Mouse (Mus musculus) embryonic facial prominence, embryonic 12.5 days (tissue): Measurements from ENCODE around the gene Ebi3. TPM values are rescaled to one million over a fixed set of nuclear protein-coding genes. Genes with fewer than 3 reads are reported as not detected.

Source experiments
- ATAC-seq: fragments of 200-750 bp; cut with Nextera tagmentation; 2 replicates; pipeline ENCODE4 v1.8.0; 2017; ENCODE audit not compliant: insufficient number of reproducible peaks, insufficient read depth, low FRiP score, low TSS enrichment
- H3K27ac ChIP-seq: fragments of 300-500 bp; sonication (generic); 2 replicates; pipeline ENCODE4 v1.5.1; 2016; ENCODE audit warnings: mild to moderate bottlenecking
- H3K27me3 ChIP-seq: fragments of 300-500 bp; sonication (generic); 2 replicates; pipeline ENCODE4 v1.6.1; 2016; ENCODE audit warnings: mild to moderate bottlenecking, moderate library complexity
- H3K36me3 ChIP-seq: fragments of 300-500 bp; sonication (generic); 2 replicates; pipeline ENCODE4 v1.6.1; 2016; ENCODE audit warnings: mild to moderate bottlenecking
- H3K4me1 ChIP-seq: fragments of 300-500 bp; sonication (generic); 2 replicates; pipeline ENCODE4 v1.6.1; 2016
- H3K4me2 ChIP-seq: fragments of 300-500 bp; sonication (generic); replicated peaks from 2 replicates; pipeline ENCODE4 v1.6.1; 2016; ENCODE audit warnings: mild to moderate bottlenecking, moderate library complexity
- H3K4me3 ChIP-seq: fragments of 300-500 bp; sonication (generic); 2 replicates; pipeline ENCODE4 v1.5.1; 2016; ENCODE audit warnings: mild to moderate bottlenecking
- H3K9ac ChIP-seq: fragments of 300-500 bp; sonication (generic); 2 replicates; pipeline ENCODE4 v1.6.1; 2016; ENCODE audit warnings: mild to moderate bottlenecking, moderate library complexity
- H3K9me3 ChIP-seq: fragments of 300-500 bp; sonication (generic); 2 replicates; pipeline ENCODE4 v1.6.1; 2016; ENCODE audit warnings: mild to moderate bottlenecking, moderate library complexity
- WGBS: fragments of 180-500 bp; shearing (Covaris S2); methylation state at CpG from one replicate; pipeline ENCODE4 v1.1.7; 2016; 5-methylcytosine and 5-hydroxymethylcytosine counted together
- polyA plus RNA-seq: library from polyadenylated mRNA; unstranded; fragments of >200 nt; fragmentation: Nextera tagmentation; extraction: Ambion mirVana; gene quantifications from 2 replicates; pipeline ENCODE4 v1.2.1, GENCODE M21; 2016

Gene Ebi3
- polyA plus RNA-seq, 1 experiment from 2014 or later = 1.6 TPM

GRCm38 (mm10) chr17:55971453-55971852 is 19.0 kb downstream of the Ebi3 start:
- no peaks in the 10 kb centered on the region for H3K9me3 ChIP-seq
- H3K27ac ChIP-seq = no peak overlapping the region
- 23% methylated on average over 22 of the region's 22 CpGs for WGBS
- H3K4me3 ChIP-seq = peak overlapping the region; percentile 53
- 0 out of 2 replicates have a peak overlapping the region, but pooled peaks have one; percentile 16 for H3K9ac ChIP-seq
- H3K27me3 ChIP-seq = 0 out of 2 replicates have a peak, but pooled peaks cover 6% of the 10 kb centered on the region
- H3K4me2 ChIP-seq = peak overlapping the region; percentile 68
- peaks cover 17% of the 10 kb centered on the region for H3K36me3 ChIP-seq
- ATAC-seq = no peak
- peaks cover 21% of the 10 kb centered on the region; the same call in 1 of the 2 replicates for H3K4me1 ChIP-seq

- Histone ChIP-seq H3K27ac (no peak overlapping the region), H3K27me3 (0 out of 2 replicates have a peak, but pooled peaks cover 5% of the 10 kb centered on the region), H3K4me3 (no peak overlapping the region), H3K36me3 (peaks cover 4% of the 10 kb centered on the region; the same call in 1 of the 2 replicates), H3K4me2 (no peak overlapping the region), H3K4me1 (peaks cover 2% of the 10 kb centered on the region; the same call in 1 of the 2 replicates), H3K9me3 (no peaks in the 10 kb centered on the region), H3K9ac (no peak overlapping the region)
- 18% methylated on average over 13 of the region's 13 CpGs for WGBS
- ATAC-seq = 0 out of 2 replicates have a peak, but pooled peaks have one; percentile 52
Measured at GRCm38 (mm10) chr17:55976255-55976862, 23.9 kb downstream of the Ebi3 start.

DNA sequence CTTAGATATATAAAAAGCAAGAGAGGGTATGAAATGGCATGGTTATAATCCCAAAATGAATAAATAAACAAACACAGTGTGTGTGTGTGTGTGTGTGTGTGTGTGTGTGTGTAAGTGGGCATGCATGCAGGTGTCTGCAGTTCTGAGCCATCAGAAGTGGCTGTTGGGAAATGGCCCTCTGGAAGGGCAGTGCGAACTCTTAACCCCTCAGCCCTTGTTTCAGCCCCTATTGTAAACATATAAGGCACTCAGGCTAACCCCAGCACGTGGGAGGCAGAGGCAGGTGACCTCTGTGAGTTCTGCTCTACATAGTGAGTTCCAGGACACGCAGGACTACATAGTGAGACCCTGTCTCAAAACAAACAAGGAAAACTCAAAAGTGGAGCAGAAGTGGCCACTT is 24.9 kb downstream of the Ebi3 start:
- H3K27ac ChIP-seq = no peak overlapping the region
- WGBS = 50% methylated on average over 3 of the region's 3 CpGs
- ATAC-seq = no peak
- no peak overlapping the region for H3K4me3 ChIP-seq
- no peaks in the 10 kb centered on the region for H3K4me1 ChIP-seq
- no peaks in the 10 kb centered on the region for H3K27me3 ChIP-seq
- H3K36me3 ChIP-seq = peaks cover 4% of the 10 kb centered on the region; the same call in 1 of the 2 replicates
- no peak overlapping the region for H3K4me2 ChIP-seq
- H3K9me3 ChIP-seq = no peaks in the 10 kb centered on the region
- H3K9ac ChIP-seq = no peak overlapping the region

DNA sequence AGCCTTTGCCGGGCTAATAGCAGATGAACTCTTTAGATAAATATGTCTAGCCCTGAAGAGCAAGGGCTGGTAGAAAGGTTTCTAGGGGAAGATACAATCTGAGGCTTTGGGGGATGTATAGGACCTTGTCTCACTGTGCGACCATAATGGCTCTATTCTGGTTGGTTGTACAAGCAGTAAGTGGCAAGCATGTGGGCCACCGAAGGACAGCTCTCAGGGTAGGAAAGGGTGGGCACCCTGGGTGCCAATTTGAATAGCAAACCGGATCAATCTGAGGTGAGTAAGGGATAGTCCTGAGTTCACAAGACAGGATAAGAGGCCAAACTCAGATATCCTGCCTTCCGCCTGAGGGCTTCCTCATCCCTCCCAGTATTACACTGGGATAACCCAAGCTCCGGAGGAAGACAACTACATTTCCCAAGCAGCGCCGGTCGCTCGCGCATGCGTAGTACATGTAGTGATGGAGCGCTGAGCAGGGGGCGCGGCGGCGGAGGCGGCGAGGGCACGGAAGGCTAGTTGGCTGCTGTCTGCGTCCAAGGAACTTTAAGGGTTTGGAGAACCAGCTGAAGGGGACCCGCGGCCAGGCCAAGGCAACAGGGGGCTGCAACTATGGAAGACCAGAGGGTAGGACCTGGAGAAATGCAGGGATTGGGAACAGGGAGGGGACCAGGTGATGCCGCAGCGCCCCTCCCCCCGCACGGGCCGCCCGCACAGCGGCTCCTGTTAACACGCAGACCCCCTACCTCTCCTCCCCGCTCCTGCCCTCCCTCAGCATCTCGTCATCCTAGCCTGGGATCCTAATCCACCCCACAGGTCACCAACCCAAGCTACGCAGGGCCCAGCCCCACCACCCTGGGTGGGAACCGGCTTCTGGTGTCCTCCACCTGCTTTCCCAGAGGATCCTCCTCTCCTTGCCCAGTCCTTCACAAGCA is 33.9 kb downstream of the Ebi3 start, which contains the start of gene Fsd1:
Gene Fsd1 (plus strand): TSS at position 480 of the 932 bp plus-strand sequence.
- Histone ChIP-seq H3K27me3 (no peaks in the 10 kb centered on the region), H3K4me1 (peaks cover 6% of the 10 kb centered on the region), H3K4me3 (peak within 1 kb of the TSS; percentile 63), H3K36me3 (peaks cover 13% of the 10 kb centered on the region; the same call in 1 of the 2 replicates), H3K9ac (peak within 1 kb of the TSS; percentile 63), H3K4me2 (peak within 1 kb of the TSS; percentile 90), H3K9me3 (no peaks in the 10 kb centered on the region), H3K27ac (no peak within 1 kb of the TSS)
- WGBS = 8% methylated on average over 33 of the region's 35 CpGs
- ATAC-seq = peak; percentile 65

- Histone ChIP-seq H3K4me3 (no peak overlapping the region), H3K36me3 (peaks cover 35% of the 10 kb centered on the region; the same call in 1 of the 2 replicates), H3K4me2 (no peak overlapping the region), H3K9me3 (no peaks in the 10 kb centered on the region), H3K27ac (no peak overlapping the region), H3K4me1 (peaks cover 6% of the 10 kb centered on the region), H3K27me3 (no peaks in the 10 kb centered on the region), H3K9ac (no peak overlapping the region)
- peak; percentile 73; the same call in 1 of the 2 replicates for ATAC-seq
- WGBS = 83% methylated on average over 8 of the region's 8 CpGs
Measured at GRCm38 (mm10) chr17:55990278-55990898, 37.9 kb downstream of the Ebi3 start.

DNA sequence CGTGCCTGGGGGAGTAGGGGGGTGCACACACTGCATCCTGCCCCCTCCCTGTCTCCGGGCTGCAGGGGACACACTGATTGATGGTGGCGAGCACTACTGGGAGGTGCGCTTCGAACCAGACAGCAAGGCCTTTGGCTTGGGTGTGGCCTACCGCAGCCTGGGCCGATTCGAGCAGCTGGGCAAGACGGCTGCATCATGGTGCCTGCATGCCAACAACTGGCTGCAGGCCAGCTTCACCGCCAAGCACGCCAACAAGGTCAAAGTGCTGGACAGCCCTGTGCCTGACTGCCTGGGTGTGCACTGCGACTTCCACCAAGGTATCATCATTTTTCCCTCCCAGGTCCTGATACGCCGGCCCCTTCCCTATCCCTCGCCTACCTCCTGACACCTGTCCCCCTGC is 43.6 kb downstream of the Ebi3 start:
- no peak overlapping the region for H3K4me3 ChIP-seq
- H3K4me1 ChIP-seq = peaks cover 5% of the 10 kb centered on the region; the same call in 1 of the 2 replicates
- H3K9ac ChIP-seq = no peak overlapping the region
- WGBS = 90% methylated on average over 15 of the region's 15 CpGs
- H3K9me3 ChIP-seq = no peaks in the 10 kb centered on the region
- no peak overlapping the region for H3K4me2 ChIP-seq
- peaks cover 38% of the 10 kb centered on the region for H3K36me3 ChIP-seq
- ATAC-seq = no peak
- no peak overlapping the region for H3K27ac ChIP-seq
- H3K27me3 ChIP-seq = peaks cover 21% of the 10 kb centered on the region

DNA sequence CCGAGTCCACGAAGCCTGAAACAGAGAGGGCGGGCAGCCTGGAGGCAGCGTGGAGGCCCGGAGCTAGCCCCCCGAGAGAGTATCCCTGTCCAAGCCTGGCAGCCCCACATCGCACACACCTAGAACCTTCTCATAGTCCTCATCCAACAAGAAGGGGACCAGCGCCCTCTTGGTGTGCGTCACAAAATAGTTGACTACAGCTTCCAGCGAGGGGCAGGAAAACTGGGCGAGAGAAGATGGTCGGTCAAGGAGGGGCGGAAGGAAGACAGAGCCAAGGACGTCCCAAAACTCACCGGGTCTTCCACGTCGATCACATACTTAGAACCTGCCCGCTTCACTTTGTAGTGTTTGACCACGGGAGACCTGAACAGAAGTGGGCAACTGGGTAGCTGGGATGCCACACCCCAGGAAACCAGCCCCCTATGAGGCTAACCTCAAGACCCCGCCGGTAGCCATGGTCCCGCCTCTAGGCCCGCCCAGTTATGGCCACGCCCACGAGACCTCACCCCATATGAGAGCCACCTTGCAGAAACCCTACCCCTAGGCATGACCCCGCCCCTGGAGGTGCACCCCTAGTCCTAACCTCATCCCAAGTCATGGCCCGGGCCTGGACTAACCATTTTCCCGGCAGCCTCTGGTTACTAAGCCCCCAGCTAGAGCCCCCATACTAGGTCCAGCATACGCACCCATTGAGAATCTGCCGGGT is 47.5 kb downstream of the Ebi3 start:
- Histone ChIP-seq H3K27ac (no peak overlapping the region), H3K9ac (no peak overlapping the region), H3K4me1 (peaks cover 5% of the 10 kb centered on the region; the same call in 1 of the 2 replicates), H3K27me3 (peaks cover 21% of the 10 kb centered on the region), H3K36me3 (peaks cover 15% of the 10 kb centered on the region; the same call in 1 of the 2 replicates), H3K4me2 (peak overlapping the region; percentile 31), H3K4me3 (peak overlapping the region; percentile 21), H3K9me3 (0 out of 2 replicates have a peak, but pooled peaks cover 2% of the 10 kb centered on the region)
- WGBS = 7% methylated on average over 30 of the region's 30 CpGs
- peak; percentile 28; the same call in 1 of the 2 replicates for ATAC-seq

DNA sequence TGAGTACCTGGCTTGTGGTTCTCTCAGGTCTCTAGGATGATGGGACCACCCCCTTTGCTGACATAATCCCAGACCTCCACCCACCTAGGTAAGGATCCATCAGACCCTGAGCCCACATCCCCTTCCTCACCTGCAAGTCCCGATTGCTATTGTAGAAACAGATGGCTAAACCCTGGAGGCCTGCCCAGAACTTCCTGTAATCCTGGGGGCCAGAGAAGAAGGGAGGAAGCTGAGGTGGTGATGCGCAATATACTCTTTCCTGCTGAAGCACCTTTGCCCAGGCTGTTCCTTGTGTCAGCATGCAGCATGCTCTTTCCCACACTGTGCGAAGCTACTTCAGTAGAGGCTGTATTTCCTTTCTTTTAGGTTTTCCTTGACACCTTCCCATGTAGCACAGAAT is 50.6 kb downstream of the Ebi3 start:
- no peak for ATAC-seq
- H3K9me3 ChIP-seq = 0 out of 2 replicates have a peak, but pooled peaks cover 2% of the 10 kb centered on the region
- H3K36me3 ChIP-seq = no peaks in the 10 kb centered on the region
- peaks cover 14% of the 10 kb centered on the region for H3K4me1 ChIP-seq
- no peak overlapping the region for H3K4me3 ChIP-seq
- peaks cover 21% of the 10 kb centered on the region for H3K27me3 ChIP-seq
- H3K4me2 ChIP-seq = no peak overlapping the region
- H3K27ac ChIP-seq = no peak overlapping the region
- WGBS = 76% methylated on average over 3 of the region's 3 CpGs
- no peak overlapping the region for H3K9ac ChIP-seq

DNA sequence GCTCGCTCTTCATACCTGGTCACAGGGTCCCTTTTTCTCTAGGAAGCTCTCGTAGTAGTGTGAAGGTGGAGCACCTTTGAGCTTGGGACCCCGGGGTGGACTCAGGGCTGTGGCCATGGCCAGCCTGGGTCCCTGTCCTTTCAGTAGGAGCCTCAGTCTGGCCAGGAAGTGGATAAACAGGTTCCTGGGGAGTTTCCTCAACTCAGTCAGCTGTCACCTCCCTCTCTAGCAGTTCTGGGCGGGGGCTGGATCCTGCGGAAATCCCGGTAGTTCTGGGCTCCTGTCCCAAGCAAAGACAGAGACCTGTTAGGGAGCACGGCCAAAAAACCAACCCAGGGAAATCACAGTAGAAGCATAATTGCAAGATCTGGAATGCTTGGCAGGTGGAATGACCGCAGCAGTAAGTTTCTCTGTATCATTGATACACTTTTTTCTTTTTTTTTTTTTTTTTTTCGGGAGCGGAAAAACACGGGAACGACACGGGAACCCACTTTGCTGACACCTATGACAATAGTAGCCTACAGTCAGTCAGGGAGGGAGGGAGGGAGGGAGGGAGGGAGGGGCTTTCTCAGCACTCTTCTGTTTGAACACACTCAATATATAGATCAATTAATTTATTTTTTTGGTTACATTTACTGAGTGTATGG is 53.1 kb downstream of the Ebi3 start, which contains the start of the genes Stap2 and Mpnd:
Gene Stap2 (minus strand): TSS at position 170 of the 647 bp plus-strand sequence.
Gene Mpnd (plus strand): TSS at position 297 of the 647 bp plus-strand sequence.
- no peak for ATAC-seq
- Histone ChIP-seq H3K27ac (no peak within 1 kb of the TSS), H3K9me3 (0 out of 2 replicates have a peak, but pooled peaks cover 2% of the 10 kb centered on the region), H3K36me3 (no peaks in the 10 kb centered on the region), H3K9ac (no peak within 1 kb of the TSS), H3K4me3 (0 out of 2 replicates have a peak within 1 kb of the TSS, but pooled peaks have one; percentile 1), H3K27me3 (peaks cover 4% of the 10 kb centered on the region), H3K4me1 (peaks cover 17% of the 10 kb centered on the region), H3K4me2 (no peak within 1 kb of the TSS; the same call in 1 of the 2 replicates)
- WGBS = 35% methylated on average over 13 of the region's 13 CpGs
